Mouse (Mus musculus): ENCODE results near the gene Naaa.

DNA sequence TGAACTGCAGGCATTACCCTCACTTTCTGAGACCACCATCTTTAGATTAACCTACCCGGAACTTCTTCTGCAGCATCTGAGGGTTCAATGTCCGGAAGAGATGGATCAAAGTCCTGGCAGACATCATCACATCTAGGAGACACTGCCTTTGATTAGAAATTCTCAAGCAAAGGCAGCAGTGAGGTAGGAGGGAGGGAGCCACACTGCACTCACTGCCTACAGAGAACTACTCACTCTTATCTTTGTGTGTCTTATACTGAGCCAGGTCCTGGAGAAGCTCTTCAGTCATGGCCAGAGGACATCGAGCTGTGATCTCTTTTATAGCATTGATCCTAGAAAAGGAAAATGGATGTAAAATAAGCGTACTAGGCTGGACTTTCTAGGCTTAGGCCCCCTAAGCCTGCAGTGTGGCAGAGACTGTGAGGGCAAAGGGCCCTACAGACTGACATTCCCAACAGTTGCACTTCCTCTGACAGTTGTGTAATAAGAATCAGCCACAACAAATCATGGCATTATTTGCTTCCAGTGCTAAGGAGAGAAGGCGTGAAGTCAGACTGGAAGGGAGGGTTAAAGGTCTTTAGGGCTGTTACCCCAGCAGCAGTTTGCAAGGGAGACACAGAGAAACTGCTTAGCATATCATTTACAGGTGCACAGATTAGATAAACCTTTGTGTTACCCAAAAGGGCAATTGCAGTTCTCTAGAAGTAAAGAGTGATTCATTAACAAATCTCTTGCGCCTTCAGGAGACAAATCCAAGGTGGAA is 13.9 kb upstream of the Naaa start:
- TF ChIP-seq POLR2A (IDR thresholded peaks at IDR 0.05; ENCODE audit: borderline replicate concordance, extremely low read depth, insufficient read depth, insufficient read length, poor library complexity, severe bottlenecking): no peak
- TF ChIP-seq CTCF (IDR thresholded peaks at IDR 0.05; ENCODE audit: borderline replicate concordance, extremely low read depth, insufficient read depth, insufficient read length): no peak

All from brain, embryonic 14.5 days (tissue).